Mouse (Mus musculus) mouse embryonic stem cell (cell line): Measurements from ENCODE around the gene Wipf3.

Experiments used
- in situ Hi-C, 2 experiments: fragments of 300-500 bp; cut with MboI; formaldehyde crosslinking; loops; 1 replicate in 1 of 2; 3 replicates in 1 of 2; pipeline ENCODE4 v1.14.3; 2019 to 2020; ENCODE audit warnings: low sequenced_read_pairs in 2 of 2, low pct_unique_long_range_greater_than_20kb in 1 of 2, mixed read lengths in 1 of 2; ENCODE audit not compliant: unreplicated experiment in 1 of 2

Gene Wipf3

GRCm38 (mm10) chr6:54507002-54507401, 77.6 kb downstream of the Wipf3 start:
- in situ Hi-C loops, result loop anchor here (10.0 kb wide), 1 partner anchor 112 kb away; no protein-coding TSS in a partner anchor

- in situ Hi-C loops, result loop anchor here (10.0 kb wide), 1 partner anchor 113 kb away; no protein-coding TSS in a partner anchor
These were observed 78.4 kb downstream of the Wipf3 start for GRCm38 (mm10) chr6:54507808-54508207.

GRCm38 (mm10) chr6:54508256-54508793, 78.9 kb downstream of the Wipf3 start:
- in situ Hi-C loops, result loop anchor here (10.0 kb wide), 1 partner anchor 114 kb away; no protein-coding TSS in a partner anchor

GRCm38 (mm10) chr6:54509264-54509663, 79.9 kb downstream of the Wipf3 start:
- in situ Hi-C loops, result loop anchor here (10.0 kb wide), 1 partner anchor 114 kb away; no protein-coding TSS in a partner anchor

GRCm38 (mm10) chr6:54512256-54512655, 82.9 kb downstream of the Wipf3 start:
- in situ Hi-C loops, result no loop called here

GRCm38 (mm10) chr6:54516512-54517134, 87.2 kb downstream of the Wipf3 start:
- in situ Hi-C loops, result no loop called here

- in situ Hi-C loops, result no loop called here
These were observed 89.4 kb downstream of the Wipf3 start for GRCm38 (mm10) chr6:54518758-54519157.

- in situ Hi-C loops, result no loop called here
These were observed 99.3 kb downstream of the Wipf3 start for GRCm38 (mm10) chr6:54528666-54529065.

GRCm38 (mm10) chr6:54530182-54530581, 100.8 kb downstream of the Wipf3 start:
- in situ Hi-C loops, result no loop called here

GRCm38 (mm10) chr6:54531048-54531481, 101.7 kb downstream of the Wipf3 start:
- in situ Hi-C loops, result no loop called here

GRCm38 (mm10) chr6:54535485-54535884, 106.1 kb downstream of the Wipf3 start:
- in situ Hi-C loops, result no loop called here

GRCm38 (mm10) chr6:54537053-54537452, 107.7 kb downstream of the Wipf3 start:
- in situ Hi-C loops, result no loop called here

- in situ Hi-C loops, result no loop called here
These were observed 109.4 kb downstream of the Wipf3 start for GRCm38 (mm10) chr6:54538773-54539173.

GRCm38 (mm10) chr6:54539396-54539795, 110.0 kb downstream of the Wipf3 start:
- in situ Hi-C loops, result no loop called here

GRCm38 (mm10) chr6:54540252-54540887, 111.0 kb downstream of the Wipf3 start:
- in situ Hi-C loops, result no loop called here

- in situ Hi-C loops, result no loop called here
These were observed 113.4 kb downstream of the Wipf3 start for GRCm38 (mm10) chr6:54542836-54543235.

- in situ Hi-C loops, result no loop called here
These were observed 114.2 kb downstream of the Wipf3 start for GRCm38 (mm10) chr6:54543646-54544045.

GRCm38 (mm10) chr6:54548314-54549019, 119.1 kb downstream of the Wipf3 start:
- in situ Hi-C loops, result no loop called here

GRCm38 (mm10) chr6:54549311-54549710, 119.9 kb downstream of the Wipf3 start:
- in situ Hi-C loops, result no loop called here
